Mouse (Mus musculus) lung, adult 2 months (tissue): ENCODE results near the gene Tex11.

Experiments used
- CTCF ChIP-seq: fragments of 200-500 bp; IDR thresholded peaks from 2 replicates; pipeline ENCODE4 v1.5.1; 2011; ENCODE audit warnings: mild to moderate bottlenecking, low read length, control low read depth; ENCODE audit not compliant: insufficient read depth
- POLR2A ChIP-seq: fragments of 200-500 bp; IDR thresholded peaks from 2 replicates; pipeline ENCODE4 v1.6.1; 2011; ENCODE audit warnings: low read depth, mild to moderate bottlenecking, control low read depth, low read length, borderline replicate concordance; ENCODE audit errors: extremely low read depth

GRCm38 (mm10) chrX:101065245-101065644 is 5.8 kb upstream of the Tex11 start:
- TF ChIP-seq POLR2A (no peak), CTCF (no peak)
